Mouse (Mus musculus) bone marrow, adult 2 months (tissue): ENCODE results near the gene Col5a2. TPM values are rescaled to one million over a fixed set of nuclear protein-coding genes. Genes with fewer than 3 reads are reported as not detected.
"Not testable (repeated sequence)": the region's sequence is repeated elsewhere in the genome, so short reads cannot be mapped to it uniquely, and the experiment has no call there.

Experiments used
- H3K27ac ChIP-seq: fragments of 200-500 bp; 2 replicates; pipeline ENCODE4 v1.5.1; 2012; ENCODE audit warnings: low read depth, mild to moderate bottlenecking, control low read depth, inconsistent platforms, low read length; ENCODE audit not compliant: control insufficient read depth, poor library complexity, insufficient read depth
- H3K4me1 ChIP-seq: fragments of 200-500 bp; 2 replicates; pipeline ENCODE4 v1.6.1; 2011; ENCODE audit warnings: low read length; ENCODE audit not compliant: control insufficient read depth, insufficient read depth
- H3K4me3 ChIP-seq: fragments of 200-500 bp; replicated peaks from 2 replicates; pipeline ENCODE3; 2011; ENCODE audit warnings: mild to moderate bottlenecking, low read depth, low read length, control low read depth; ENCODE audit not compliant: control insufficient read depth
- CTCF ChIP-seq: fragments of 200-500 bp; IDR thresholded peaks from 2 replicates; pipeline ENCODE4 v1.5.1; 2011; ENCODE audit warnings: low read length, control low read depth; ENCODE audit not compliant: control insufficient read depth, insufficient read depth
- POLR2A ChIP-seq: fragments of 200-500 bp; IDR thresholded peaks from 2 replicates; pipeline ENCODE4 v1.6.1; 2011; ENCODE audit warnings: low read depth, mild to moderate bottlenecking, control low read depth, low read length, borderline replicate concordance; ENCODE audit not compliant: control insufficient read depth
- WGBS: fragments of 180-500 bp; shearing (Covaris S2); methylation state at CpG from one replicate; pipeline ENCODE4 v1.1.7; 2018; 5-methylcytosine and 5-hydroxymethylcytosine counted together
- polyA plus RNA-seq: library from polyadenylated mRNA; stranded (reverse); fragments of >200 nt; gene quantifications from 2 replicates; pipeline ENCODE4 v1.2.4, GENCODE M21; 2011; ENCODE audit warnings: low replicate concordance; ENCODE audit not compliant: missing spikeins, insufficient read depth, insufficient read length

Col5a2 gene
- polyA plus RNA-seq: 4.2 and 10.7 TPM in 2 replicates

- no peak within 1 kb of the TSS for H3K27ac ChIP-seq
- no peak for TF ChIP-seq CTCF
- TF ChIP-seq POLR2A: no peak
- 12% methylated on average over 12 of the region's 12 CpGs for WGBS
Observed at GRCm38 (mm10) chr1:45502865-45503332, at the start of gene Col5a2. Col5a2 (minus strand) TSS chr1:45503282.

GRCm38 (mm10) chr1:45550531-45550930 lies 47.4 kb upstream of the Col5a2 start:
- H3K4me3 ChIP-seq: no peak overlapping the region
- WGBS: 72% methylated on average over 4 of the region's 4 CpGs
- TF ChIP-seq POLR2A (no peak), CTCF (no peak)

More at GRCm38 (mm10) chr1:45502865-45503332, at the start of gene Col5a2:
- no peaks in the 10 kb centered on the region for H3K4me1 ChIP-seq
- H3K4me3 ChIP-seq: no peak within 1 kb of the TSS

GRCm38 (mm10) chr1:45541888-45542287 lies 38.8 kb upstream of the Col5a2 start:
- WGBS: 58% methylated on average over 1 of the region's 1 CpGs
- TF ChIP-seq CTCF: no peak

More at GRCm38 (mm10) chr1:45550531-45550930, 47.4 kb upstream of the Col5a2 start:
- Histone ChIP-seq H3K4me1 (no peaks in the 10 kb centered on the region), H3K27ac (no peak overlapping the region)

GRCm38 (mm10) chr1:45541161-45541560 lies 38.1 kb upstream of the Col5a2 start:
- no peak overlapping the region for H3K4me3 ChIP-seq
- H3K27ac ChIP-seq: no peak overlapping the region
- no peak for TF ChIP-seq CTCF
- TF ChIP-seq POLR2A: no peak
- WGBS: 67% methylated on average over 2 of the region's 2 CpGs
- no peaks in the 10 kb centered on the region for H3K4me1 ChIP-seq

More at GRCm38 (mm10) chr1:45541888-45542287, 38.8 kb upstream of the Col5a2 start:
- H3K27ac ChIP-seq: no peak overlapping the region
- H3K4me3 ChIP-seq: no peak overlapping the region
- H3K4me1 ChIP-seq: no peaks in the 10 kb centered on the region

- no peak for TF ChIP-seq CTCF
- TF ChIP-seq POLR2A: no peak
- Histone ChIP-seq H3K4me1 (no peaks in the 10 kb centered on the region), H3K4me3 (no peak overlapping the region), H3K27ac (no peak overlapping the region)
- WGBS: 90% methylated on average over 2 of the region's 2 CpGs
Observed at GRCm38 (mm10) chr1:45531486-45531885, 28.4 kb upstream of the Col5a2 start.

- H3K4me3 ChIP-seq, H3K27ac ChIP-seq, H3K4me1 ChIP-seq: not testable (repeated sequence)
Observed at GRCm38 (mm10) chr1:45527476-45527875, 24.4 kb upstream of the Col5a2 start.

GRCm38 (mm10) chr1:45523601-45524000 lies 20.5 kb upstream of the Col5a2 start:
- TF ChIP-seq CTCF (no peak), POLR2A (no peak)
- Histone ChIP-seq H3K4me3 (no peak overlapping the region), H3K27ac (no peak overlapping the region), H3K4me1 (no peaks in the 10 kb centered on the region)
- 79% methylated on average over 3 of the region's 3 CpGs for WGBS

- no peak for TF ChIP-seq CTCF
- no peak overlapping the region for H3K4me3 ChIP-seq
- WGBS: 63% methylated on average over 2 of the region's 2 CpGs
- no peak overlapping the region for H3K27ac ChIP-seq
- no peaks in the 10 kb centered on the region for H3K4me1 ChIP-seq
Observed at GRCm38 (mm10) chr1:45521486-45521885, 18.4 kb upstream of the Col5a2 start.

- no peaks in the 10 kb centered on the region for H3K4me1 ChIP-seq
- TF ChIP-seq POLR2A (no peak), CTCF (no peak)
- no peak overlapping the region for H3K4me3 ChIP-seq
- WGBS: 5% methylated on average over 11 of the region's 11 CpGs
- no peak overlapping the region for H3K27ac ChIP-seq
Observed at GRCm38 (mm10) chr1:45502241-45502741, 791 bp downstream of the Col5a2 start.
